Mouse (Mus musculus) limb, embryonic 13.5 days (tissue): ENCODE measurements around the gene Sirt3. TPM values are rescaled to one million over a fixed set of nuclear protein-coding genes. Genes with fewer than 3 reads are reported as not detected.
"Not testable (repeated sequence)": the region's sequence is repeated elsewhere in the genome, so short reads cannot be mapped to it uniquely, and the experiment has no call there.

Source experiments
- ATAC-seq: fragments of 200-750 bp; cut with Nextera tagmentation; 2 replicates; pipeline ENCODE4 v1.8.0; 2017; ENCODE audit warnings: low read depth, moderate number of reproducible peaks, moderate TSS enrichment; ENCODE audit not compliant: low FRiP score
- H3K27ac ChIP-seq: fragments of 300-500 bp; sonication (generic); 2 replicates; pipeline ENCODE4 v1.5.1; 2015; ENCODE audit warnings: inconsistent platforms, mild to moderate bottlenecking, moderate library complexity
- H3K27me3 ChIP-seq: fragments of 300-500 bp; sonication (generic); 2 replicates; pipeline ENCODE4 v1.6.1; 2015; ENCODE audit warnings: mild to moderate bottlenecking, inconsistent platforms
- H3K36me3 ChIP-seq: fragments of 300-500 bp; sonication (generic); 2 replicates; pipeline ENCODE4 v1.6.1; 2015; ENCODE audit warnings: inconsistent platforms, mild to moderate bottlenecking, moderate library complexity
- H3K4me1 ChIP-seq: fragments of 300-500 bp; sonication (generic); 2 replicates; pipeline ENCODE4 v1.6.1; 2015; ENCODE audit warnings: inconsistent platforms
- H3K4me2 ChIP-seq: fragments of 300-500 bp; sonication (generic); replicated peaks from 2 replicates; pipeline ENCODE4 v1.6.1; 2015; ENCODE audit warnings: inconsistent platforms, mild to moderate bottlenecking, moderate library complexity
- H3K4me3 ChIP-seq: fragments of 300-500 bp; sonication (generic); 2 replicates; pipeline ENCODE4 v1.5.1; 2015; ENCODE audit warnings: moderate library complexity, mild to moderate bottlenecking, inconsistent platforms
- H3K9ac ChIP-seq: fragments of 300-500 bp; sonication (generic); 2 replicates; pipeline ENCODE4 v1.6.1; 2015; ENCODE audit warnings: mild to moderate bottlenecking, inconsistent platforms
- H3K9me3 ChIP-seq: fragments of 300-500 bp; sonication (generic); 2 replicates; pipeline ENCODE4 v1.6.1; 2016; ENCODE audit warnings: inconsistent platforms
- WGBS: fragments of 180-500 bp; shearing (Covaris S2); methylation state at CpG from one replicate; pipeline ENCODE4 v1.1.7; 2015; 5-methylcytosine and 5-hydroxymethylcytosine counted together
- polyA plus RNA-seq: library from polyadenylated mRNA; unstranded; fragments of >200 nt; fragmentation: Nextera tagmentation; extraction: Ambion mirVana; gene quantifications from 2 replicates; pipeline ENCODE4 v1.2.1, GENCODE M21; 2015

Sirt3 gene
- polyA plus RNA-seq, 1 experiment from 2014 or later: 30.1 TPM

DNA sequence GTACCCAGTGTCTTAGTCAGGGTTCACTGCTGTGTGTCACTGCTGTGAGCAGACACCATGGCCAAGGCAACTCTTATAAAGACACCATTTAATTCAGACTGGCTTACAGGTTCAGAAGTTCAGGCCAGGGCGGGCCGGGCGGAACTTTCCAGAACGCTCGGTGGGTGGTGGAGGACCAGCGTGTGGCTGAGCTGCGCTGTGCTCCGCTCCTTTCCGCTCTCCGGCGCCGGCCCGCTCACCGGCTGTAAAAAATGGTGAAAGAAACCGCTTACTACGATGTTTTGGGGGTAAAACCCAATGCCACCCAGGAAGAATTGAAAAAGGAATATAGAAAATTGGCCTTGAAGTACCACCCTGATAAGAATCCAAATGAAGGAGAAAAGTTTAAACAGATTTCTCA, 8.5 kb upstream of the Sirt3 start:
- not testable (repeated sequence) for H3K9me3 ChIP-seq, H3K4me3 ChIP-seq, H3K9ac ChIP-seq, H3K4me2 ChIP-seq, ATAC-seq, H3K27me3 ChIP-seq, H3K27ac ChIP-seq, H3K4me1 ChIP-seq
- H3K36me3 ChIP-seq: peaks cover 82% of the 10 kb centered on the region
- WGBS: 95% methylated on average over 16 of the region's 16 CpGs

DNA sequence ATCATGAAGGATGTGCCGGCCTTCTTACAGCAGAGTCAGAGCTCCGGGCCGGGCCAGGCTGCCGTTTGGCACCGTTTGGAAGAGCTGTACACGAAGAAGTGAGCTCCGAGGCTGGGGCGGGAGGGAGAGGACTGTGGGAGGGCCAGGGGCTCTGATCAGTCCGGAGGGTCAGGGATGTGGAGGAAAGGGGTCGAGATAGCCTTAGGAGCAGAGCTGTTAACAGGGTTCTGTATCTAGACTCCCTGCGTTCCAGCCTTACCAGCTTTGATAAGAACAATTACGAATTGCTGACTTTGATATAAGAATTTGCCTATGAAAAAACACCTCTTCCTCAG, 327 bp upstream of the Sirt3 start:
- Histone ChIP-seq H3K4me1 (peaks cover 21% of the 10 kb centered on the region), H3K36me3 (peaks cover 40% of the 10 kb centered on the region), H3K27ac (peak overlapping the region; percentile 76; the same call in 1 of the 2 replicates), H3K4me3 (peak overlapping the region; percentile 95), H3K27me3 (no peaks in the 10 kb centered on the region), H3K9ac (peak overlapping the region; percentile 81), H3K4me2 (peak overlapping the region; percentile 73), H3K9me3 (no peaks in the 10 kb centered on the region)
- WGBS: under 1% methylated on average over 12 of the region's 12 CpGs
- ATAC-seq: peak; percentile 48; the same call in 1 of the 2 replicates

DNA sequence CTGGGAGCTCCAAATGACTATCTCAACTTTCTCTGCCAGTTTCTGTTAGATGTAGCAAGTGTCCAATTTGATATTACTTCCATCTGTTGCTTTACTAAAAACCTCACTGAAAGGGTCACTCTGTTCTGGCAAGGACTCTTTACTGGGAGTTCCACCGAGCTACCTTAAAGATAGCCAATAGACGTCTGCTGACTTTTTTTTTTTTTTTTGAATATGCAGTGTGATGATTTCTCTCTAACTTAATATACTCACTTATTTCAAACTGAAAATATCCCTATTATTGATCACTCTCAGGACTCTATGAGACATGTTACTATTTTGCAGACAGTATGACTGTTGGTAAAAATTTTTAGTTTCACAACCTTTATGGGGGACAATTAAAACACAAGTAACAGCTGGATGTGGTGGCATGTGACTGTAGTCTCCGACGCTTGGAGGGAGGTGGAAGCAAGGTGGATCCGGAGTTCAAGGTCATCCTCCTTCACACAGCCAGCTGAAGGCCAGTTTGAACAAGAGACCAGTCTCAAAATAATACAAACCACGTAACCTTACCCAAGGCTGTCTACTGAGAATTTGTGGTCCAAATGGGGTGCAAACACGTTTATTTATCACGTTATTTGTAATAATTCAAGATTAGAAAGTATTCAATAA, 1.1 kb downstream of the Sirt3 start:
- Histone ChIP-seq H3K4me3 (peak overlapping the region; percentile 95), H3K4me1 (peaks cover 21% of the 10 kb centered on the region), H3K4me2 (peak overlapping the region; percentile 73), H3K27me3 (no peaks in the 10 kb centered on the region), H3K9ac (peak overlapping the region; percentile 81), H3K27ac (0 out of 2 replicates have a peak overlapping the region, but pooled peaks have one; percentile 76), H3K36me3 (peaks cover 40% of the 10 kb centered on the region), H3K9me3 (no peaks in the 10 kb centered on the region)
- ATAC-seq: no peak
- WGBS: 15% methylated on average over 8 of the region's 8 CpGs

DNA sequence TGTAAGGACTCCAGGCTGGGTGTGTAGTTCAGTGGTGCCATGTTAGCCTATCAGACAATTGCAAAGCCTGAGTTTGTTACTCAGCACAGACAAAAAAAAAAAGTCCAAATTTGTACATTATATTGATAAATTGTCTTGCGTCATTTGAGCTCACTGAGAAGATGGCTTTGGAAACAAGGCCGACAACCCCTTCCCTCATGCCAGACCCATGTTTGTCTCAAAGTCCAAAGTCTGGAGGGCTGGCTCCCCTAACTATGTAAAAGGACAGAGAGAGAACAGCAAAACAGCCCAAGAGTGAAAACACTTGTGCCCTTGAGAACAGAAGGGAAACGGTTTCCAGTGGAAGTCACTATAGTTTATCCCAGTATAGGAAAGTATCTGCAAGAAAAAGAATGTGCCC, 1.7 kb downstream of the Sirt3 start:
- Histone ChIP-seq H3K9me3 (no peaks in the 10 kb centered on the region), H3K9ac (no peak overlapping the region), H3K36me3 (peaks cover 39% of the 10 kb centered on the region), H3K4me2 (peak overlapping the region; percentile 73), H3K4me1 (peaks cover 21% of the 10 kb centered on the region), H3K27me3 (no peaks in the 10 kb centered on the region), H3K4me3 (peak overlapping the region; percentile 95; the same call in 1 of the 2 replicates), H3K27ac (no peak overlapping the region)
- 87% methylated on average over 3 of the region's 3 CpGs for WGBS
- ATAC-seq: no peak

- peaks cover 37% of the 10 kb centered on the region for H3K36me3 ChIP-seq
- H3K27me3 ChIP-seq: no peaks in the 10 kb centered on the region
- no peak overlapping the region for H3K4me3 ChIP-seq
- no peak overlapping the region for H3K27ac ChIP-seq
- H3K4me2 ChIP-seq: no peak overlapping the region
- no peaks in the 10 kb centered on the region for H3K9me3 ChIP-seq
- WGBS: 89% methylated on average over 7 of the region's 7 CpGs
- H3K9ac ChIP-seq: no peak overlapping the region
- peaks cover 21% of the 10 kb centered on the region for H3K4me1 ChIP-seq
- ATAC-seq: no peak
Observed at GRCm38 (mm10) chr7:140879355-140879754, 2.8 kb downstream of the Sirt3 start.

- no peak for ATAC-seq
- Histone ChIP-seq H3K27me3 (no peaks in the 10 kb centered on the region), H3K4me1 (peaks cover 12% of the 10 kb centered on the region), H3K27ac (no peak overlapping the region), H3K9me3 (no peaks in the 10 kb centered on the region), H3K36me3 (peaks cover 36% of the 10 kb centered on the region), H3K4me3 (no peak overlapping the region), H3K4me2 (no peak overlapping the region), H3K9ac (no peak overlapping the region)
- 79% methylated on average over 6 of the region's 6 CpGs for WGBS
Observed at GRCm38 (mm10) chr7:140877364-140877763, 4.7 kb downstream of the Sirt3 start.

DNA sequence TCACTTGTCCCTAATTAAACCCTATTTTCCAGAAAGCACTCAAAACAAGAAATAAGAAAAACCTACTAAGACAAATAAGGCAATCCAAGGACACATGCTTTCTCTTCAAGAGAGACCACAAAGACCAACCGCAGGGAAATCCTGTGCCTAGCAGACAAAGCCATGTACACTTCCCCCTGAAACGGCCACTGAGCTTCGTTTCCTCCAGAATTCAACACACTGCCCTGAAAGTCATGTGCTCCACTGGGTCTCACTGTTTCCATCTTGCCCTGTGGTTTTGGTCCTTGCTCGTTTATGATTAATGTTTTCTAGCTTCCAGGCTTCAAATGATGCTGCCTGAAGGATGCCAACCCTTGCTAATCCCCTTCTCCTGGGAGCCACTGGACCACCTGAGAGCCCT, 7.9 kb downstream of the Sirt3 start:
- H3K4me2 ChIP-seq: no peak overlapping the region
- no peak overlapping the region for H3K27ac ChIP-seq
- H3K27me3 ChIP-seq: no peaks in the 10 kb centered on the region
- H3K9ac ChIP-seq: no peak overlapping the region
- no peaks in the 10 kb centered on the region for H3K9me3 ChIP-seq
- H3K36me3 ChIP-seq: peaks cover 39% of the 10 kb centered on the region
- 84% methylated on average over 4 of the region's 4 CpGs for WGBS
- H3K4me3 ChIP-seq: no peak overlapping the region
- ATAC-seq: no peak
- H3K4me1 ChIP-seq: no peaks in the 10 kb centered on the region

- H3K36me3 ChIP-seq: peaks cover 77% of the 10 kb centered on the region
- no peaks in the 10 kb centered on the region for H3K27me3 ChIP-seq
- ATAC-seq: no peak
- WGBS: 91% methylated on average over 12 of the region's 12 CpGs
- no peak overlapping the region for H3K4me2 ChIP-seq
- no peak overlapping the region for H3K27ac ChIP-seq
- no peaks in the 10 kb centered on the region for H3K4me1 ChIP-seq
- H3K9ac ChIP-seq: no peak overlapping the region
- no peaks in the 10 kb centered on the region for H3K9me3 ChIP-seq
- H3K4me3 ChIP-seq: no peak overlapping the region
Observed at GRCm38 (mm10) chr7:140864761-140865160, 17.3 kb downstream of the Sirt3 start.

GRCm38 (mm10) chr7:140860728-140861127, 21.4 kb downstream of the Sirt3 start:
- Histone ChIP-seq H3K4me1 (peaks cover 16% of the 10 kb centered on the region), H3K36me3 (peaks cover 68% of the 10 kb centered on the region), H3K9me3 (no peaks in the 10 kb centered on the region), H3K27ac (no peak overlapping the region), H3K27me3 (no peaks in the 10 kb centered on the region), H3K4me3 (no peak overlapping the region), H3K9ac (no peak overlapping the region), H3K4me2 (no peak overlapping the region)
- WGBS: 86% methylated on average over 5 of the region's 5 CpGs
- no peak for ATAC-seq

DNA sequence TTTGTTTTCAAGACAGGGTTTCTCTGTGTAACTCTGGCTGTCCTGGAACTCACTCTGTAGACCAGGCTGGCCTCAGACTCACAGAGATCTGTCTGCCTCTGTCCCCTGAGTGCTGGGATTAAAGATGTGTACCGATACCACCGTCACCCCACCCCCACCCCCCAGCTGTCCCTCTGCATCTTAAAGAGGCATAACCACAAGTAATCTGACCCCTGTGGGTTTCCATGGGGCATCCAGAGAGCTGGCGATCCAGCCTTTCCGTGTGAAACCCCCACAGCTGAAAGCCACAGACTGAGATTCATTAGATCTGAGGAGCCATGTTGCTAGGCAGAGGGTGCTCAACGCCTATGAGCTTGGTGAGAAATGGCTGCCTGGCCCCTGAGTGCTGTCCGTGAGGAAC, 22.1 kb downstream of the Sirt3 start:
- Histone ChIP-seq H3K9ac (no peak overlapping the region), H3K27ac (no peak overlapping the region)
- ATAC-seq: no peak

DNA sequence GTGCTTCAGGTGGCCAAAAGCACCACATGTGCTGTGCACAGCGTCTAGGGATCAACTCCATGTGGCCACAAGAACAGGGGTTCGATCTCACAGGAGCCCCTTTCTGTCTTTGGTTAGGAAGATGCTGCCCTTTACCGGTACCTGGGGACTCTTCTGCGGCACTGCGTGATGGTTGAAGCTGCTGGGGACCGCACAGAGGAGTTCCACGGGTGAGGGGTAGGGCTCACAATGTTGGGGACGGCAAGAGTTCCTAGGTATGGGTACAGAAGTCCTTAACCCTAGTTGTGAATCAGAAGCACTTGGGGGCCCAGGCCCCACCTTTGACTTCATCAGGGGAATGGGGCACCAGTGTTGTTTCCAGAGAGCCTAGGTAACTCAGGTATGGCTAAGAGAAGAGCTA, 23.4 kb downstream of the Sirt3 start:
- H3K4me2 ChIP-seq: peak overlapping the region; percentile 100
- no peak for ATAC-seq
- H3K9ac ChIP-seq: peak overlapping the region; percentile 87
- peaks cover 63% of the 10 kb centered on the region for H3K36me3 ChIP-seq
- H3K9me3 ChIP-seq: no peaks in the 10 kb centered on the region
- 93% methylated on average over 8 of the region's 8 CpGs for WGBS
- H3K27ac ChIP-seq: no peak overlapping the region
- no peaks in the 10 kb centered on the region for H3K27me3 ChIP-seq
- H3K4me3 ChIP-seq: peak overlapping the region; percentile 88
- peaks cover 28% of the 10 kb centered on the region for H3K4me1 ChIP-seq

More for the DNA sequence above, 22.1 kb downstream of the Sirt3 start:
- Histone ChIP-seq H3K4me2 (no peak overlapping the region), H3K27me3 (no peaks in the 10 kb centered on the region), H3K9me3 (no peaks in the 10 kb centered on the region), H3K4me3 (no peak overlapping the region), H3K36me3 (peaks cover 64% of the 10 kb centered on the region), H3K4me1 (peaks cover 22% of the 10 kb centered on the region)
- WGBS: 74% methylated on average over 6 of the region's 6 CpGs

DNA sequence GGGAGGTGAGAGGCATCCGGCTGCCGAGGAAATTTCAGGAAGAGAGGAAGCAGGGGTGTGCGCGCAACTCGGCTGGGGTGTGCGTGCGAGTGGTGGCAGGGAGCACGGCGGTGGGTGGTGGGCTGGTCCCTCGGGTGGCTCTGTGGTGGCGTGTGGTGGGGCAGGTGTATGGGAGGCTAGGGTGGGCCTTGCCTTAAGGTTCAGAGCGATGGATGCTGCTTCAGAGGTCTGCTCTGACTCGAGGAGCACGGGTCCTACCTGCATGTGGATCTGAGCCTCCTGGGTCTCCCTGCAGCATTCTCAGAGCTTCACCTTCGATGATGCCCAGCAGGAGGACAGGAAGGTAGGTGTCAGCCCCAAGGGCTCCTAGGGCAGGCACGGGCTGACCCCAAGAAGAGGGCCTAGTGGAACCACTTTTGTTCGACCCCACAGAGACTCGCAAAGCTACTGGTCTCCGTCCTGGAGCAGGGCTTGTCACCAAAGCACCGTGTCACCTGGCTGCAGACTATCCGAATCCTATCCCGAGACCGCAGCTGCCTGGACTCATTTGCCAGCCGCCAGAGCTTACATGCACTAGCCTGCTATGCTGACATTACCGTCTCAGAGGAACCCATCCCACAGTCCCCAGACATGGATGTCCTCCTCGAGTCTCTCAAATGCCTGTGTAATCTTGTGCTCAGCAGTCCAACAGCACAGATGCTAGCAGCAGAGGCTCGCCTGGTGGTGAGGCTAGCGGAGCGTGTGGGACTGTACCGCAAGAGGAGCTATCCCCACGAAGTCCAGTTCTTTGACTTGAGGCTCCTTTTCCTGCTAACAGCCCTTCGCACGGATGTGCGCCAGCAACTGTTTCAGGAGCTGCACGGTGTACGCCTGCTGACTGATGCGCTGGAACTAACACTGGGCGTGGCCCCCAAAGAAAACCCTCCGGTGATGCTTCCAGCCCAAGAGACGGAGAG, 24.3 kb downstream of the Sirt3 start, which contains the start of gene Bet1l:
Gene Bet1l (minus strand): TSS at position 28 of the 956 bp plus-strand sequence.
- H3K4me1 ChIP-seq: peaks cover 28% of the 10 kb centered on the region
- H3K4me3 ChIP-seq: peak within 1 kb of the TSS; percentile 88
- 38% methylated on average over 40 of the region's 40 CpGs for WGBS
- peak within 1 kb of the TSS; percentile 100 for H3K4me2 ChIP-seq
- H3K27me3 ChIP-seq: no peaks in the 10 kb centered on the region
- peaks cover 63% of the 10 kb centered on the region for H3K36me3 ChIP-seq
- peak; percentile 41 for ATAC-seq
- H3K27ac ChIP-seq: peak within 1 kb of the TSS; percentile 83
- peak within 1 kb of the TSS; percentile 87 for H3K9ac ChIP-seq
- H3K9me3 ChIP-seq: no peaks in the 10 kb centered on the region
